Mouse (Mus musculus) hematopoietic stem cell, adult 5-6 weeks (primary cell): ENCODE measurements around the gene Btbd35f10. TPM values are rescaled to one million over a fixed set of nuclear protein-coding genes. Genes with fewer than 3 reads are reported as not detected.
"Not testable (repeated sequence)": the region's sequence is repeated elsewhere in the genome, so short reads cannot be mapped to it uniquely, and the experiment has no call there.

Source experiments
- ATAC-seq, 2 experiments: fragments of 125-278 bp in 1 of 2; replicated peaks in 1 of 2; 2 replicates each; pipeline ENCODE4 v1.8.0; 2016 to 2017; ENCODE audit warnings: inconsistent platforms in 2 of 2, mild to moderate bottlenecking in 2 of 2, moderate number of reproducible peaks in 2 of 2, low read depth in 1 of 2, moderate TSS enrichment in 1 of 2; ENCODE audit not compliant: low FRiP score in 2 of 2, poor library complexity in 2 of 2, severe bottlenecking in 2 of 2, insufficient read depth in 1 of 2, low TSS enrichment in 1 of 2
- total RNA-seq: library from RNA; stranded (forward); fragments of 172-1452, 232-1000 nt; gene quantifications from 2 replicates; pipeline ENCODE4 v1.2.3, GENCODE M21; 2017

Btbd35f10 gene
- not detected in 2 replicates for total RNA-seq

DNA sequence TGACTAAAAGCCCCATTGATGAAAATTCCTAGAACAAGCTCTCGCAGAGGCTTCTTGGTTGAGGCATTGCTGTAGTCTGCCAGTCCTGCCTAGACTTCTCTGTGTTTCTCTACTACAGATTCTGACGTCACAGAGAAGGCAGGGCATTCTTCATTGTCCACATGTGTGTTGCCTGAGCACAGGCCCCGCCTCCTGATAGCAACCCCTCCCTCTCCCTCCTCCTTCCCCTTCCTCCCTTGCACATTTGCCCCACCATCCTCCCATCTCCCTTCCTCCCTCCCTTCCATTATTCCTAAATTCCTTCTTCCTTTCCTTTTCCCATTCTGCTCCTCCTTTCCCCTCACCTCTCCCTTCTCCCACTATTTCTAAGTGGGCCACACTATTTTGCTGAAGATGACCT, at the start of gene Btbd35f10:
Gene Btbd35f10 (minus strand): TSS at position 101 of the 400 bp plus-strand sequence.
- ATAC-seq: not testable (repeated sequence)

Other genes with a start within 250 kb of the Btbd35f10 start
- not detected in 2 replicates for gene Btbd35f18, start 52.7 kb downstream of the Btbd35f10 start, total RNA-seq
- not detected in 2 replicates for gene Btbd35f16, start 204.1 kb upstream of the Btbd35f10 start, total RNA-seq